Mouse (Mus musculus): ENCODE results near the gene Tex46. TPM values are rescaled to one million over a fixed set of nuclear protein-coding genes. Genes with fewer than 3 reads are reported as not detected.

The Tex46 gene
- total and polyA plus RNA-seq, 2 experiments = not detected

- DNase-seq (ENCODE audit: extremely low read depth, low read depth, low spot score) = no peak
- TF ChIP-seq CTCF (IDR thresholded peaks at IDR 0.05; ENCODE audit: low read depth, low read length) (no peak), POLR2A (IDR thresholded peaks at IDR 0.05; ENCODE audit: extremely low read depth, insufficient read depth, low read length) (no peak)
- H3K27me3 ChIP-seq (ENCODE audit: control insufficient read depth, insufficient read depth, low read length) = peaks cover 8% of the 10 kb centered on the region
- H3K4me3 ChIP-seq (ENCODE audit: insufficient read depth, low read depth, low read length) = no peak overlapping the region
- no peak overlapping the region for H3K9ac ChIP-seq (ENCODE audit: low read depth, low read length)
- no peaks in the 10 kb centered on the region for H3K79me2 ChIP-seq (ENCODE audit: control insufficient read depth, insufficient read depth, low read length)
- H3K36me3 ChIP-seq (ENCODE audit: control insufficient read depth, insufficient read depth, low read length) = no peaks in the 10 kb centered on the region
- H3K27ac ChIP-seq (replicated peaks; ENCODE audit: insufficient read depth, low read depth, low read length) = no peak overlapping the region
- no peaks in the 10 kb centered on the region for H3K4me1 ChIP-seq (ENCODE audit: control insufficient read depth, insufficient read depth, low read length)
Observed at GRCm38 (mm10) chr4:136635995-136636394, 25.8 kb downstream of the Tex46 start.

- Histone ChIP-seq H3K27me3 (ENCODE audit: control insufficient read depth, insufficient read depth, low read length) (peaks cover 8% of the 10 kb centered on the region), H3K9ac (ENCODE audit: low read depth, low read length) (no peak overlapping the region), H3K4me3 (ENCODE audit: insufficient read depth, low read depth, low read length) (no peak overlapping the region), H3K27ac (replicated peaks; ENCODE audit: insufficient read depth, low read depth, low read length) (no peak overlapping the region), H3K4me1 (ENCODE audit: control insufficient read depth, insufficient read depth, low read length) (no peaks in the 10 kb centered on the region), H3K79me2 (ENCODE audit: control insufficient read depth, insufficient read depth, low read length) (no peaks in the 10 kb centered on the region), H3K36me3 (ENCODE audit: control insufficient read depth, insufficient read depth, low read length) (no peaks in the 10 kb centered on the region)
- TF ChIP-seq POLR2A (IDR thresholded peaks at IDR 0.05; ENCODE audit: extremely low read depth, insufficient read depth, low read length) = no peak
- TF ChIP-seq CTCF (IDR thresholded peaks at IDR 0.05; ENCODE audit: low read depth, low read length) = no peak
- WGBS = 61% methylated on average over 5 of the region's 5 CpGs
- DNase-seq (ENCODE audit: extremely low read depth, low read depth, low spot score) = no peak
Observed at GRCm38 (mm10) chr4:136636511-136636910, 26.3 kb downstream of the Tex46 start.

- Histone ChIP-seq H3K4me3 (ENCODE audit: insufficient read depth, low read depth, low read length) (no peak overlapping the region), H3K27ac (replicated peaks; ENCODE audit: insufficient read depth, low read depth, low read length) (no peak overlapping the region), H3K27me3 (ENCODE audit: control insufficient read depth, insufficient read depth, low read length) (peaks cover 8% of the 10 kb centered on the region), H3K9ac (ENCODE audit: low read depth, low read length) (no peak overlapping the region), H3K79me2 (ENCODE audit: control insufficient read depth, insufficient read depth, low read length) (no peaks in the 10 kb centered on the region), H3K36me3 (ENCODE audit: control insufficient read depth, insufficient read depth, low read length) (no peaks in the 10 kb centered on the region), H3K4me1 (ENCODE audit: control insufficient read depth, insufficient read depth, low read length) (no peaks in the 10 kb centered on the region)
- DNase-seq (ENCODE audit: extremely low read depth, low read depth, low spot score) = no peak
- 18% methylated on average over 37 of the region's 37 CpGs for WGBS
- TF ChIP-seq CTCF (IDR thresholded peaks at IDR 0.05; ENCODE audit: low read depth, low read length) = no peak
- TF ChIP-seq POLR2A (IDR thresholded peaks at IDR 0.05; ENCODE audit: extremely low read depth, insufficient read depth, low read length) = no peak
Observed at GRCm38 (mm10) chr4:136636983-136637562, 26.8 kb downstream of the Tex46 start.

- Histone ChIP-seq H3K36me3 (ENCODE audit: control insufficient read depth, insufficient read depth, low read length) (no peaks in the 10 kb centered on the region), H3K9ac (ENCODE audit: low read depth, low read length) (no peak overlapping the region), H3K27me3 (ENCODE audit: control insufficient read depth, insufficient read depth, low read length) (peaks cover 8% of the 10 kb centered on the region), H3K4me1 (ENCODE audit: control insufficient read depth, insufficient read depth, low read length) (no peaks in the 10 kb centered on the region), H3K4me3 (ENCODE audit: insufficient read depth, low read depth, low read length) (no peak overlapping the region), H3K27ac (replicated peaks; ENCODE audit: insufficient read depth, low read depth, low read length) (no peak overlapping the region), H3K79me2 (ENCODE audit: control insufficient read depth, insufficient read depth, low read length) (no peaks in the 10 kb centered on the region)
- 4% methylated on average over 73 of the region's 76 CpGs for WGBS
- no peak for DNase-seq (ENCODE audit: extremely low read depth, low read depth, low spot score)
- TF ChIP-seq CTCF (IDR thresholded peaks at IDR 0.05; ENCODE audit: low read depth, low read length) (no peak), POLR2A (IDR thresholded peaks at IDR 0.05; ENCODE audit: extremely low read depth, insufficient read depth, low read length) (no peak)
Observed at GRCm38 (mm10) chr4:136637563-136638229, 27.5 kb downstream of the Tex46 start.

- Histone ChIP-seq H3K36me3 (ENCODE audit: control insufficient read depth, insufficient read depth, low read length) (no peaks in the 10 kb centered on the region), H3K27ac (replicated peaks; ENCODE audit: insufficient read depth, low read depth, low read length) (no peak overlapping the region), H3K4me1 (ENCODE audit: control insufficient read depth, insufficient read depth, low read length) (no peaks in the 10 kb centered on the region), H3K4me3 (ENCODE audit: insufficient read depth, low read depth, low read length) (no peak overlapping the region), H3K27me3 (ENCODE audit: control insufficient read depth, insufficient read depth, low read length) (peaks cover 8% of the 10 kb centered on the region), H3K9ac (ENCODE audit: low read depth, low read length) (no peak overlapping the region), H3K79me2 (ENCODE audit: control insufficient read depth, insufficient read depth, low read length) (no peaks in the 10 kb centered on the region)
- DNase-seq (ENCODE audit: extremely low read depth, low read depth, low spot score) = no peak
- 43% methylated on average over 7 of the region's 7 CpGs for whole genome bisulfite sequencing
- no peak for TF ChIP-seq CTCF (IDR thresholded peaks at IDR 0.05; ENCODE audit: low read depth, low read length)
- no peak for TF ChIP-seq POLR2A (IDR thresholded peaks at IDR 0.05; ENCODE audit: extremely low read depth, insufficient read depth, low read length)
Observed at GRCm38 (mm10) chr4:136638230-136638750, 28.1 kb downstream of the Tex46 start.

DNA sequence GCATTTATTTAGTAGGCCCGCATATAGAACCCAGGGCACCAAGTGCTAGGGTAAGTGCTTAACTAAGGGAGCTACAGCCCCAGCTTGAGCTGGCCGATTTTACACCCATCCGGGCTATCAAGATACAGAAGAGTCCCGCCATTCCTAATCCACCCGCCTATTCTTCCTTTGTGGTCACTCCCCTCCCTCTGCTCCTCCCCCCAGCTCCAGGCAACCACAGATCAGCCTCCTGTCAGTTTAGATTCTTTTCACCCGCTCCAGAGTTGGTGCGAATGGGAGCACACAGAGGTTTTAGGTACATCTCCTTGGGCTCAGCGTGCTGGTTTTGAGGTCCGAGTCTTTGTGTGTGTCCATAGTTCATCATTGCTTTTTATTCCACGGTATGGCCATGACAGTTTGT, 28.7 kb downstream of the Tex46 start:
- TF ChIP-seq CTCF (IDR thresholded peaks at IDR 0.05; ENCODE audit: low read depth, low read length) (no peak), POLR2A (IDR thresholded peaks at IDR 0.05; ENCODE audit: extremely low read depth, insufficient read depth, low read length) (no peak)
- WGBS = 10% methylated on average over 10 of the region's 10 CpGs
- H3K4me1 ChIP-seq (ENCODE audit: control insufficient read depth, insufficient read depth, low read length) = no peaks in the 10 kb centered on the region
- H3K27ac ChIP-seq (replicated peaks; ENCODE audit: insufficient read depth, low read depth, low read length) = no peak overlapping the region
- no peak for DNase-seq (ENCODE audit: extremely low read depth, low read depth, low spot score)
- peaks cover 8% of the 10 kb centered on the region for H3K27me3 ChIP-seq (ENCODE audit: control insufficient read depth, insufficient read depth, low read length)
- H3K36me3 ChIP-seq (ENCODE audit: control insufficient read depth, insufficient read depth, low read length) = no peaks in the 10 kb centered on the region
- no peak overlapping the region for H3K9ac ChIP-seq (ENCODE audit: low read depth, low read length)
- no peaks in the 10 kb centered on the region for H3K79me2 ChIP-seq (ENCODE audit: control insufficient read depth, insufficient read depth, low read length)
- H3K4me3 ChIP-seq (ENCODE audit: insufficient read depth, low read depth, low read length) = no peak overlapping the region

Measured in liver, adult 2 months (tissue).